Mouse (Mus musculus) thymus, adult 18-20 months (tissue): ENCODE results near the gene Gm28051.

Source experiments
- DNase-seq, 2 experiments: peaks; one replicate each; pipeline ENCODE4 v3.0.0; 2022; ENCODE audit warnings: mixed read lengths in 2 of 2

The Gm28051 gene

DNA sequence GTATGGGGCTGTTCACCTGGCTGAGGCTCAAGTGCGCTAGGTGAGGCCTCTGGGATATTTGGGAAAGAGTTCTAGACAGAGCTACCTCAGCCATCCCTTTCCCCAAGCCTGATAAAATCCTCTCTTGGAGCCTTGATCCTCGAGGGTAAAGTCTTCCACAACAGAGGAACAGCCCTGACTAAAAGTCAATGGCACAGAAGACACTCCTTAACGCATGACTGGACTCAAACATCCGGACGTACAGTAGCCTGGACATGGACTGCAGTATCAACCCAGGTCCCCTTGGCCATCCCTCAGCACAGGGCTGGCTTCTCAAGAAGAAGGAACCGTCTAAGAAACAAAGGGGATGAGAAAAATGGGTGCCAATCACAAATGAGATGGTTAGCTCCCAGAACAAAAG is 74.1 kb downstream of the Gm28051 start:
- DNase-seq: no peak

DNA sequence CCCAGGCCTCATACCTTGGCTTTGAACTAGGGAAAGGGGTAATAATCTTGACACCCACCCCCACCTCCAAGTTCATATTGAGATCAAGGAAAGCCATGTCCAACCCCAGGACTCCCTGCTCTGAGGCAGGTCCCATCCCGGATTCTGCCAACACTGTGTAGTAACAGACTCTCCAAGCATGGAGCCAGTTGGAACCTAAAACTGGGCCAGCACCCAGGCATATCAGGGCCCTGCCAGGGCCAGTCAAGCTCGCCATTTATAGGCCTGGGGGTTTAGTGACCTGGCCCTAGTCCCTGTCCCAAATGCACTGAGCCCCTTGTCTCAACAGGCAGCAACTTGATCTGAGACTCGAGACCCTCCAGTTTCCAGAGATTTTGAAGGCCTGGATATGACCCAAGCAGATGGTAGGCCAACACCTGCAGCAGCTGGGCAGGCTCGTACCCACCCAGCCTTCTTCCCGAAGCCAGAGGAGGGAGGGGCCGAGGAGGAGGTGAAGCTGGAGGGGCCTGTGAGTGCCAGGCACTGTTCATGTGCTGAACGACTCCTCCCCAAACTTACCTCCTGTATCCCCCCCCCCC is 74.8 kb downstream of the Gm28051 start:
- no peak for DNase-seq

DNA sequence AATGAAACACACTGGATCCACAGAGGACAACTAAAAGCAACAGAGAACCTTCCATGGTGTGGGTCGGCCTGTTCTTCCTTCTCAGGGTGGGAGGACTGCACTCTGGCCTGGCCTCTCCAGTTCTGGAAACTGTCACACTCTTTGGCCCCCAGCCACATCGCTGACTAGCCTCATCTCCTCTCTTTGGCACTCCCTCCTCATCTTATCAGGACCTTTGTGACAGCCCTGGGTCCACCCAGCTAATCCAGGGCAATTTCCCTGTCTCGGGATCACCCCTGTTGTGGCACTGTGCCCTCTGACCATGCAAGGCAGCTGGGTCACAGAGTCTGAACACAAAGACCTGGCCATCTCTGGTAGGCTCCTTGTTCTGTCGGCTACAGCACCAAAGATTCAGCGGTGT is 75.5 kb downstream of the Gm28051 start:
- DNase-seq: no peak

DNA sequence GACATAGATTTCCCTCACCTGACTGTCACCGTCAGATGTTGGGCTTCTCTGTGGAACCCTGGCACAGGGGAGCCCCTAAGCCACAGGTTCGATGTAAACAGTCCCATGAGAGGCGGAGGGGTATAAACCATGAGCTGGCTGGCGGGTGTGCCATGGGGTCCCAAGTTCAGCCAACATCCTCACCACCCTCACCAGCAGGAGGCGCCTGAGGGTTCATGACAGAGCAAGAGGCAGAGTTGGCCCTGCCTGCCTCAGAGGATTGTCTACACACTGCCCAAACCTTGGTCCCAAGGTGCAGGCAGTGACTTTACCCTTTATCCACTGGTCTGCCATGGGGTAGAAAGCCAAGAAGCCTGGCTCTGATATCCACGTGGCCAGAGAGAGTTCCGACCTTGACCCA is 76.0 kb downstream of the Gm28051 start:
- peak in 1 of 2 experiments; percentile 47 for DNase-seq

DNA sequence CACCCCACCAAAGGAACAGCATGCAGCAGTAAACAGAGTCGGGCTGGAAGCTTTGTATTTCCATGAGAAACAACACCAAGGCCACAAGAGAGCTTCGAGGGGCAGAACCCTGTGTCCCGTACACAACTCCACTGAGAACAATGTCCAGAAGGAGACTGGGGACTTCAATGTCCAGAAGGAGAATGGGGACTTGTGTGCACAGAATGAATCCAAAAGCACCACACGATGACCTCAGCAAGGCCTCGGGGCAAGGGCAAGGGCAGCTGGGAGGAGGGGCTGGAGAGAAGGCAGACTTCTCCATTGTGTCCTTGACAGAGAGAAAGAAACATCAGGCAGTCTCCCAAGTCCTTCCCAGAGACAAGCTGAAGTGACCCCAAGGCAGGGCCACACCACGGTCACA is 78.7 kb downstream of the Gm28051 start:
- DNase-seq: no peak

DNA sequence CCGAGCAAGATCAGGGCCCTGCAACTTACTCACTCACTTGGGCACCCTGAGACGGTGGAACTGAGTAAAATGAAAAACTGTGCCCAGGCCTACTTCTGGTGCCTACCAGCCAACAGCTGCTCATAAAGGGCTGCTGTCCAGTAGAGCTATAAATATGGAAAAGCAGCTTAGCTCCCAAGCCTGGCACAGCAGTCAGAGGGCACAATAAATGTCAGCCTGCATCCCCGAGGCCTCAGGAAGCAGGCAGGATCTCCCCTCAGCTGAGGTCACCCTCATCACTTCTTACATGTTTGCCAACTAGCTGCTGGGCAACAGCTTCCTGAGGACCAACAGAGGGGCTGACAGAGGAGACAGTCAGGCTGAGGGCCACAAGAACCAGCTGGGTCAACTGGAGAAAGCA is 80.5 kb downstream of the Gm28051 start:
- no peak for DNase-seq

DNA sequence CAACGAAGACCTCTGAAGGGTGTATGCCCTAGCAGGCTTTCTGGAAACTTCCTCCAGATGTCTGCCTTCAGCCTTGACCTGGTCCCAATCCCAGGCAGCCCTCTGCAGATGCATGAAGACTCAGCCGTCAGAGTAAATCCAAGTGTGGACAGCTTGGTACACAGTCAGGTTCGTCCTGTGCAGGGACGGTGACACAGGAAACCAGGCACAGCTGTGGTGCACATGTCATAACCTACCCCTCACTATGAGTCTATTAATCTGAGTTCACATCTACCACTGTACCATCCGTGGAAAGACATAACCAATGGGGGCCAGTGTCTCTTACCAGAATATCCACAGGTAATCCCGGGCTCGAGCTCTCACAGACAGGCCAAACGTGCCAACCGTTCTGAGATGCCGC is 83.0 kb downstream of the Gm28051 start:
- DNase-seq: no peak

DNA sequence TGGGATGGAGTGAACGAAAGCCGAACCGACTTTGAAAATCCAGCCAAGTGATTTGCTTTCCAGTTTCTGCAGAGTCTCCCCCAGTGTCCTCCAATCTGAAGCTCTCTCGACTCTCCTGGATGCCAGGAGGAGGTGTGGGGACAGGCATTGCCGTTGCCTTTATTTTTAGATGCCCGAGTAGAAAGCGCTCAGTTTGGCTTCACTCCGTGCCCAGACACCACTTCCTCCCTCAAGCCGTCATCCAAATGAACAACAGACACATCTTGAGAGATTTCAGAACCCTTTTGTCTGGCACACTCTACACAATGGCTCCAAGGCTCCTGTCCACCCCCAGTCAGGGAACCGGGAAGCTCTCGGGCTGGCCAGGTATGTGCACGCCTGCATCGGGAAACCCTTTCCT is 83.4 kb downstream of the Gm28051 start:
- DNase-seq: no peak

DNA sequence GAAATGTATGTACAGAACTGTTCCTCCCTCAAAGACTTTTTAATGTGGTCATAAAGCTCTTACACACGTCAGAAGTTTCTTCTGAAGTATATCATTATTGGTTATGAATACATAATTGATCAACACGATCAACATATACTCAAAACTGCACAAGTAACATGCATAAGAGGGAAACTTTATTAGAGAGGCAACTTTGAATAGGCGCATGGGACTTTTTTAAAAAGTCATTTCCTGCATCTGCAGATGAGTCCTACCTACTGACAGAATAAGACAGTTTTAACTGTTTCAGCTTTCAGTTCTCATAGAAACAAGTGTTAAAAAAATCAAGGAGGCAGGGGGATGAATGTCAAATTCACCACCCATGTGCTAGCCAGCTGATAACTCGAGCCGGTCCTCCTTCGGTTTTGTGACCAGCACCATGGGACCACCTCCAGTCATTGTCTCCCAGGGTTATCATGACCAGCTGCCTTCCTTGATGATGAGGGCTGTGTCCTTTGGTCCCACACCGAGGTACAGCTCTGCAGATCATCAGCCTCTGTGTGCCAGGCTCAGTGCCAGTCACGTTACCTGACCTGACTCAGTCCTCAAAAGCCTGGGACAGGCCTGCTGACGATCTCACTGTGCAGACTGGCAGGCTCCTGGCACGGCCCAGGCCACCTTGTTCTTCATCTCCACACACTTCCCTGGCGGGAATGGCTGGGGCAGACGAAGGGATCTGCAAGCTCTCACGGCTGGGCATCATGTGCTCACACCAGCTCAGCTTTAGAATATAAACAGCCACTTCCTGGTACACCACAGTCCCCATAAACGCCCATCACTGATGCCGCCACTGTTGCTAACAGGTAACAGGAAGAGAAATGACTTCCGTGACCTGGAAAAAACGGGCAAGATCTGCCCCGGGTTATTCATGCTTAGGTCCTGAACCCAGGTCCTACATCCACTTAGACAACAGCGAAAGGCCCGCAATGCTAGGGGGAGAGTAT is 84.4 kb downstream of the Gm28051 start:
- DNase-seq: no peak

DNA sequence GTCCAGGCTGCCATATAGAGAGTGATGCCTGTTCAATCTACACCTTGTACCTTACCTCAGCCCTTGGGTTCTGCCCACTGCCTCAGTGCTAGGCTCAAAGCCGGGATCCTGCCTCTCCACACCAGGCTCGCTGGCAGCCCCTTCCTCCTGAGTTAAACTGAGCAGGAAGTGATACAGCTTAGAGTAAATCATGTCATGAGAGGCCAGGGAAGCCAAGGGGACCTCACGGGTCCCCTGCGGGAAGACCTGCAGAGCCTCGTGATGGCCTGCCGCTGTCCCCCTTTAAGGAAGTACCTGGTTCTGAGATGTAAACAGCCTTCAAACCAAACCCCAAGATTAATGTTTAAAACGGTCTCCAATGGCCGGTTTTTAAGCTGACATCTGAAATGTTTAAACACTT is 85.4 kb downstream of the Gm28051 start:
- DNase-seq: no peak

DNA sequence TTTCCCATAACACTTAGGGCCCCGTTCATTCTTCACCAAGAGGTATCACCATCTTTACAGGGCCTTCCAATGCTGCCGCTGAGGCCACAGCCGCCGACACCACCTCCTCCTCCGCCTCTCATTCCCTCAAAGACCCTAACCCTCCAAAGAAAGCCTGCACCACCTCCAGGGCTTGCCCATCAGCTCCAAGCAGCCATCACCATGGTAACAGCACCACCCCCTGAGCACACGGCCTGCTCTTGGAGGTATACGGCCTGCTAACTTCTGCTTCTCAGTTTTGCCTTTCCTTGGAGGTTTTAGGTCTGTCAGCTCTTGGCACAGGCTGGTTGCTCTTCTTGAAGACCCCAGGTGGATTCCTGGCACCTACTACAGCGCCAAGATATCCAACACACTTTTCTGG is 86.7 kb downstream of the Gm28051 start:
- no peak for DNase-seq
